Mouse (Mus musculus) heart, embryonic 13.5 days (tissue): ENCODE results near the gene Cacna2d2. TPM values are rescaled to one million over a fixed set of nuclear protein-coding genes. Genes with fewer than 3 reads are reported as not detected.

ENCODE experiments used
- ATAC-seq: fragments of 200-750 bp; cut with Nextera tagmentation; 2 replicates; pipeline ENCODE4 v1.8.0; 2017; ENCODE audit warnings: moderate TSS enrichment; ENCODE audit not compliant: insufficient number of reproducible peaks, low FRiP score, low TSS enrichment; ENCODE audit errors: extremely low read depth
- H3K27ac ChIP-seq: fragments of 300-500 bp; sonication (generic); replicated peaks from 2 replicates; pipeline ENCODE4 v1.5.1; 2015; ENCODE audit warnings: moderate library complexity, mild to moderate bottlenecking, inconsistent platforms
- H3K27me3 ChIP-seq: fragments of 300-500 bp; sonication (generic); replicated peaks from 2 replicates; pipeline ENCODE4 v1.6.1; 2015; ENCODE audit warnings: mild to moderate bottlenecking, inconsistent platforms
- H3K36me3 ChIP-seq: fragments of 300-500 bp; sonication (generic); 2 replicates; pipeline ENCODE4 v1.6.1; 2015; ENCODE audit warnings: mild to moderate bottlenecking, inconsistent platforms
- H3K4me1 ChIP-seq: fragments of 300-500 bp; sonication (generic); 2 replicates; pipeline ENCODE4 v1.6.1; 2015; ENCODE audit warnings: inconsistent platforms
- H3K4me2 ChIP-seq: fragments of 300-500 bp; sonication (generic); 2 replicates; pipeline ENCODE4 v1.6.1; 2015; ENCODE audit warnings: inconsistent platforms, mild to moderate bottlenecking, moderate library complexity
- H3K4me3 ChIP-seq: fragments of 300-500 bp; sonication (generic); 2 replicates; pipeline ENCODE4 v1.5.1; 2015; ENCODE audit warnings: moderate library complexity, mild to moderate bottlenecking, inconsistent platforms
- H3K9ac ChIP-seq: fragments of 300-500 bp; sonication (generic); 2 replicates; pipeline ENCODE4 v1.6.1; 2015; ENCODE audit warnings: inconsistent platforms, mild to moderate bottlenecking, moderate library complexity
- H3K9me3 ChIP-seq: fragments of 300-500 bp; sonication (generic); 2 replicates; pipeline ENCODE4 v1.6.1; 2016; ENCODE audit warnings: inconsistent platforms
- WGBS: fragments of 180-500 bp; shearing (Covaris S2); methylation state at CpG from one replicate; pipeline ENCODE4 v1.1.7; 2015; ENCODE audit warnings: mixed read lengths; 5-methylcytosine and 5-hydroxymethylcytosine counted together
- polyA plus RNA-seq: library from polyadenylated mRNA; unstranded; fragments of >200 nt; fragmentation: Nextera tagmentation; extraction: Ambion mirVana; gene quantifications from 2 replicates; pipeline ENCODE4 v1.2.1, GENCODE M21; 2015

Gene Cacna2d2
- polyA plus RNA-seq, 1 experiment from 2014 or later, result 3.8 TPM

GRCm38 (mm10) chr9:107522400-107522711 is 122.9 kb downstream of the Cacna2d2 start:
- Histone ChIP-seq H3K9me3 (no peaks in the 10 kb centered on the region), H3K36me3 (no peaks in the 10 kb centered on the region), H3K9ac (peak overlapping the region; percentile 64), H3K27ac (peak overlapping the region; percentile 61; the same call in 1 of the 2 replicates), H3K4me2 (peak overlapping the region; percentile 61), H3K4me1 (peaks cover 35% of the 10 kb centered on the region), H3K4me3 (peak overlapping the region; percentile 24; the same call in 1 of the 2 replicates), H3K27me3 (peaks cover 39% of the 10 kb centered on the region)
- ATAC-seq, result no peak
- WGBS, result 29% methylated on average over 2 of the region's 2 CpGs

GRCm38 (mm10) chr9:107526198-107527026 is 127.0 kb downstream of the Cacna2d2 start:
- Histone ChIP-seq H3K4me3 (peak overlapping the region; percentile 45), H3K36me3 (no peaks in the 10 kb centered on the region), H3K9me3 (no peaks in the 10 kb centered on the region), H3K4me1 (peaks cover 29% of the 10 kb centered on the region), H3K27ac (no peak overlapping the region), H3K27me3 (peaks cover 48% of the 10 kb centered on the region), H3K4me2 (peak overlapping the region; percentile 70), H3K9ac (peak overlapping the region; percentile 68)
- 14% methylated on average over 44 of the region's 44 CpGs for WGBS
- ATAC-seq, result peak; percentile 52

GRCm38 (mm10) chr9:107533791-107534407 is 134.5 kb downstream of the Cacna2d2 start, which contains the start of gene Tmem115:
TSS of gene Tmem115 (plus strand) at chr9:107533945.
- Histone ChIP-seq H3K36me3 (peaks cover 19% of the 10 kb centered on the region), H3K9ac (peak within 1 kb of the TSS; percentile 93), H3K4me2 (peak within 1 kb of the TSS; percentile 97), H3K4me3 (peak within 1 kb of the TSS; percentile 89), H3K27ac (peak within 1 kb of the TSS; percentile 77), H3K9me3 (no peaks in the 10 kb centered on the region), H3K4me1 (peaks cover 32% of the 10 kb centered on the region), H3K27me3 (no peaks in the 10 kb centered on the region; the same call in 1 of the 2 replicates)
- peak; percentile 94 for ATAC-seq
- WGBS, result under 1% methylated on average over 47 of the region's 48 CpGs

- ATAC-seq, result peak; percentile 7; the same call in 1 of the 2 replicates
- Histone ChIP-seq H3K4me2 (peak overlapping the region; percentile 97), H3K27me3 (no peaks in the 10 kb centered on the region; the same call in 1 of the 2 replicates), H3K27ac (peak overlapping the region; percentile 77), H3K9ac (peak overlapping the region; percentile 93), H3K36me3 (peaks cover 26% of the 10 kb centered on the region), H3K9me3 (no peaks in the 10 kb centered on the region), H3K4me3 (peak overlapping the region; percentile 89), H3K4me1 (peaks cover 32% of the 10 kb centered on the region)
- under 1% methylated on average over 40 of the region's 40 CpGs for whole genome bisulfite sequencing
These were observed 135.2 kb downstream of the Cacna2d2 start for GRCm38 (mm10) chr9:107534408-107535202.

GRCm38 (mm10) chr9:107538231-107538630 is 138.8 kb downstream of the Cacna2d2 start:
- Histone ChIP-seq H3K27me3 (no peaks in the 10 kb centered on the region), H3K4me2 (no peak overlapping the region), H3K4me1 (peaks cover 51% of the 10 kb centered on the region), H3K9ac (no peak overlapping the region), H3K27ac (no peak overlapping the region), H3K36me3 (peaks cover 34% of the 10 kb centered on the region), H3K4me3 (no peak overlapping the region), H3K9me3 (no peaks in the 10 kb centered on the region)
- WGBS, result 87% methylated on average over 7 of the region's 7 CpGs
- no peak for ATAC-seq

- peaks cover 47% of the 10 kb centered on the region for H3K4me1 ChIP-seq
These were observed 139.3 kb downstream of the Cacna2d2 start for GRCm38 (mm10) chr9:107538711-107539110.

GRCm38 (mm10) chr9:107539940-107540339 is 140.5 kb downstream of the Cacna2d2 start:
- Histone ChIP-seq H3K27ac (no peak overlapping the region), H3K4me2 (no peak overlapping the region), H3K36me3 (peaks cover 51% of the 10 kb centered on the region), H3K9me3 (no peaks in the 10 kb centered on the region), H3K9ac (no peak overlapping the region), H3K4me1 (peaks cover 46% of the 10 kb centered on the region), H3K4me3 (no peak overlapping the region), H3K27me3 (no peaks in the 10 kb centered on the region)
- WGBS, result 88% methylated on average over 8 of the region's 8 CpGs
- no peak for ATAC-seq

More at GRCm38 (mm10) chr9:107538711-107539110, 139.3 kb downstream of the Cacna2d2 start:
- Histone ChIP-seq H3K9me3 (no peaks in the 10 kb centered on the region), H3K4me3 (no peak overlapping the region), H3K36me3 (peaks cover 39% of the 10 kb centered on the region), H3K27me3 (no peaks in the 10 kb centered on the region), H3K27ac (no peak overlapping the region), H3K4me2 (no peak overlapping the region), H3K9ac (no peak overlapping the region)
- 86% methylated on average over 3 of the region's 3 CpGs for WGBS
- no peak for ATAC-seq

- Histone ChIP-seq H3K4me1 (peaks cover 41% of the 10 kb centered on the region), H3K4me2 (0 out of 2 replicates have a peak overlapping the region, but pooled peaks have one; percentile 97), H3K27ac (no peak overlapping the region), H3K36me3 (peaks cover 56% of the 10 kb centered on the region), H3K9ac (0 out of 2 replicates have a peak overlapping the region, but pooled peaks have one; percentile 93), H3K9me3 (no peaks in the 10 kb centered on the region), H3K27me3 (no peaks in the 10 kb centered on the region), H3K4me3 (no peak overlapping the region)
- 62% methylated on average over 4 of the region's 4 CpGs for whole genome bisulfite sequencing
- no peak for ATAC-seq
These were observed 141.0 kb downstream of the Cacna2d2 start for GRCm38 (mm10) chr9:107540420-107540819.

- Histone ChIP-seq H3K4me3 (peak overlapping the region; percentile 74), H3K9ac (peak overlapping the region; percentile 93), H3K36me3 (peaks cover 57% of the 10 kb centered on the region), H3K9me3 (no peaks in the 10 kb centered on the region), H3K27ac (no peak overlapping the region; the same call in 1 of the 2 replicates), H3K27me3 (no peaks in the 10 kb centered on the region), H3K4me1 (peaks cover 35% of the 10 kb centered on the region), H3K4me2 (peak overlapping the region; percentile 97)
- no peak for ATAC-seq
- WGBS, result 30% methylated on average over 10 of the region's 10 CpGs
These were observed 141.6 kb downstream of the Cacna2d2 start for GRCm38 (mm10) chr9:107541005-107541404.

- H3K4me2 ChIP-seq, result peak within 1 kb of the TSS; percentile 97
- peak within 1 kb of the TSS; percentile 93 for H3K9ac ChIP-seq
- H3K4me1 ChIP-seq, result peaks cover 31% of the 10 kb centered on the region
- no peaks in the 10 kb centered on the region for H3K9me3 ChIP-seq
- H3K27me3 ChIP-seq, result no peaks in the 10 kb centered on the region
- peaks cover 57% of the 10 kb centered on the region for H3K36me3 ChIP-seq
- under 1% methylated on average over 46 of the region's 46 CpGs for WGBS
- H3K27ac ChIP-seq, result peak within 1 kb of the TSS; percentile 59
- peak within 1 kb of the TSS; percentile 74 for H3K4me3 ChIP-seq
- ATAC-seq, result peak; percentile 79
These were observed 142.3 kb downstream of the Cacna2d2 start, which contains the start of the genes Cyb561d2 and Nprl2 for GRCm38 (mm10) chr9:107541474-107542351. TSS of gene Cyb561d2 (minus strand) at chr9:107542193. TSS of gene Nprl2 (plus strand) at chr9:107542226.
